Mouse (Mus musculus): ENCODE results near the gene Gm19668.
"Not testable (repeated sequence)": the region's sequence is repeated elsewhere in the genome, so short reads cannot be mapped to it uniquely, and the experiment has no call there.

- TF ChIP-seq MAFK (IDR thresholded peaks at IDR 0.05; ENCODE audit: insufficient read depth, low read depth, low read length); ZC3H11A (IDR thresholded peaks at IDR 0.05; ENCODE audit: borderline replicate concordance, low read depth, low read length); ZNF384 (IDR thresholded peaks at IDR 0.05; ENCODE audit: low read depth, low read length); CHD2 (IDR thresholded peaks at IDR 0.05; ENCODE audit: low read depth, low read length); HCFC1 (IDR thresholded peaks at IDR 0.05; ENCODE audit: borderline replicate concordance, insufficient read depth, low read length): not testable (repeated sequence)
Measured at GRCm38 (mm10) chr10:77776844-77777243, 22.1 kb downstream of the Gm19668 start, which contains the start of gene Gm7138.

Measured in ES-E14 (cell line).